Mouse (Mus musculus): ENCODE data around the gene Dbil5. TPM values are rescaled to one million over a fixed set of nuclear protein-coding genes. Genes with fewer than 3 reads are reported as not detected.
"Not testable (repeated sequence)": the region's sequence is repeated elsewhere in the genome, so short reads cannot be mapped to it uniquely, and the experiment has no call there.

Dbil5 gene
- total RNA-seq (2015), result not detected in 2 replicates
- 0.78 TPM in 1 of 2 replicates, not detected in the other for total RNA-seq (2017)

GRCm38 (mm10) chr11:76217390-76217800 lies at the start of gene Dbil5, which contains the start of gene Gemin4:
Gene Dbil5 (plus strand): TSS chr11:76217608.
Gene Gemin4 (minus strand): TSS chr11:76217664.
- ATAC-seq (replicated peaks; ENCODE audit: poor library complexity), result peak; percentile 98

- ATAC-seq (replicated peaks; ENCODE audit: poor library complexity), result no peak
These were observed 48.4 kb upstream of the Dbil5 start for GRCm38 (mm10) chr11:76168976-76169375.

- ATAC-seq (replicated peaks; ENCODE audit: poor library complexity), result no peak
These were observed 47.2 kb upstream of the Dbil5 start for GRCm38 (mm10) chr11:76170207-76170606.

GRCm38 (mm10) chr11:76178726-76179494 lies 38.5 kb upstream of the Dbil5 start:
- peak; percentile 58 for ATAC-seq (replicated peaks; ENCODE audit: poor library complexity)

- ATAC-seq (replicated peaks; ENCODE audit: poor library complexity), result peak; percentile 91
These were observed 37.8 kb upstream of the Dbil5 start, which contains the start of the genes Vps53 and Fam57a for GRCm38 (mm10) chr11:76179495-76180145. Gene Vps53 (minus strand): TSS chr11:76179647. Gene Fam57a (plus strand): TSS chr11:76179671.

DNA sequence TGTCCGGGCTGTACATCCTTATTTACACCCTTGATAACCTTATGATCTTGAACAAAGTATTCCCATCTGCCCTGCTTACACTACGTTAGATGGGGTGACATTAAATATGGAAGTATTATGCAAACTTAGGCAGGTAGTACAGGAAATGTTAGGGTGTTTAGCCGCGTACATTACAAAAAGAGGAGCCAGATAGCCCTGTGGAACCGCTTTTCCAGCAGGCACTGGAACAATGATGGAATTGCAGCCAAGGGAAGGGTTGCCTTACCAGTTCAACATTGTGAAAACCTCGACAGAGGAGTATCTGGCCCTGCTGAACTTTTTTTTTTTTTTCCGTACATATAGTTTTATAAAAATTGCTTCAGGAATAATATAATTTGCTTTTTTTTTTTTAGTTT lies 37.3 kb upstream of the Dbil5 start:
- ATAC-seq (replicated peaks; ENCODE audit: poor library complexity), result no peak

DNA sequence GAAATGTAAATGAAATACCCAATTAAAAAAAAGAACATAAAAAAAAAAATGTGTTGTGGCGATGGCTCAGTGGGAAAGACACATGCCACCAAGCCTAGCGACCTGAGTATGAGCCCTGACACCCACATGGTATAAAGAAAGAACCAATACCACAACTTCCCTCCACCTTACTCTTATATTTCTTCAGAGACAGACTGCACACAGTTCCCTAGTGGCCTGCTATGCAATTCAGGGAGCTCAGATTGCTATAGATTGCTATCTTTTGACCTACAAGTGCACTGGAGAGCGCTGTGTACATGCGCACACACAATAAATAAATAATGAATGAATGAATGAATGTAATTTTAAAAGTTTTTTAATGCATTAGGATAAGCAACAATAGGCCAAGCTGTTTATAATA lies 33.7 kb upstream of the Dbil5 start:
- no peak for ATAC-seq (replicated peaks; ENCODE audit: poor library complexity)

- ATAC-seq (replicated peaks; ENCODE audit: poor library complexity), result 0 out of 2 replicates have a peak, but pooled peaks have one; percentile 26
These were observed 30.5 kb upstream of the Dbil5 start for GRCm38 (mm10) chr11:76186908-76187307.

GRCm38 (mm10) chr11:76196275-76196976 lies 21.0 kb upstream of the Dbil5 start:
- ATAC-seq (replicated peaks; ENCODE audit: poor library complexity), result no peak

DNA sequence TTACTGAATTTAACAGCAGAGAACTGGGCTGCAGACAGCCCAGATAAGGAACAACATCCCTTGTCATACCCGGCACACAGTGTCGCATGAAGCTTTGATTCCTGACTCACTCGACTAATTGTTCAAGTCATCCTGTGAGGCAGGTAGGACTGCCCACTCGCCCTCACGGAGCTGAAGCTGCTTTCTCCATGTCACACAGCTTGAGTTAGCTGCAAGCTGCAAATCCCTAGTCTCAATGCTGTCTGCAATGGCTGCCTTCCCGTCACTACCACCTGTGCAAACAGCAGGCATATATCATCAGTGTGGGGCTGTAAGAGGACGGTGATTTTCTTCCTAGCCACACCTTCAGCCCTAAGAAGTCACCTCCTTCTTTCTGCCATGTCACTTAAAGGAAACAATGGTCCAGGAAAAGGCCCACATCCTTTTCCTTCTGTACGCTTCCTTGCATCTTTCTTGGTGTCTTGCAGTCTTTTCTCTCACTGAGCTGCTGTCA lies 20.4 kb upstream of the Dbil5 start:
- ATAC-seq (replicated peaks; ENCODE audit: poor library complexity), result no peak

DNA sequence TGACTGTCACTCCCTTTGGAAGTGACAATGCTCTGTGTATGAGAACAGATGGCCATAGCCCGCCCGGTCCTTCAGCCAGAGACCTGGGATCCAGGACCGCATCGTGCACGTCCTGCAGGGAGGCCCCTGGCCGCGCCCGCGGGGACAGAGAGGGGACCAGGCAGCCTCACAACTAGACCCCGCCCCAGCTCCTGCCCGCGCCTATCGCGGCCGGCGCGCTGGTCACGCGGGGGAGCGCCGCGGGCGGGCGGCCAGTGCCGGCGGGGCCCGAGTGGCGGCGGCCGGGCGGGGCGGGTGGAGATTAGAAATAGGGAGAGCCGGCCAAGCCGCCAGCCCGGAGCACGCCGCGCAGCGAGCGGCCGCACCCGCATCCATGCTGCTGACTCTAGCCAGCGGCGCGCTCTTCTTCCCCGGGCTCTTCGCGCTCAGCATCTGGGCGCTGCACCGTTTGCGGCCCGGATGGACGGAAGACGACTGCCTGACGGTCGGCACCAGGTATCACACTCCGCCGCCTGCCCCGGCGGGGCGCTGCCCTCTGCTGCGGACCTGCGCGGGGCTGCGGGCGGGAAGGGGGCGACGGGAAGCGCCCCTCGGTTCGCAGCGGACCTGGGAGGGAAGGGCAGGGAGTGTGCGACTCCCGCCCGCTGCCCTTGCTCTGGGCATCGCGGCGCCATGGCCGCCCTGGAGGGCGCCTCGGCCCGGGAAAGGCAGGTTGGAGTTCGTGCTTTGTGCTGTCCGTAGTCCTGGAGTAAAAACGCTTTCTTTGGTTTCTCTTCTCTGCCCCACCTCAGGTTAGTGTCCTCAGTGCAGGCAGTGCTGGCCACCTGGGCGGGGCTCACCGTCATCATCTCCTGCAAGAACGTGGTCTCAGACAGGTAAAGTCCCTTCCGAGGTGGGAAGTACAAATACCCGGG lies 15.4 kb upstream of the Dbil5 start:
- ATAC-seq (replicated peaks; ENCODE audit: poor library complexity), result peak; percentile 89

DNA sequence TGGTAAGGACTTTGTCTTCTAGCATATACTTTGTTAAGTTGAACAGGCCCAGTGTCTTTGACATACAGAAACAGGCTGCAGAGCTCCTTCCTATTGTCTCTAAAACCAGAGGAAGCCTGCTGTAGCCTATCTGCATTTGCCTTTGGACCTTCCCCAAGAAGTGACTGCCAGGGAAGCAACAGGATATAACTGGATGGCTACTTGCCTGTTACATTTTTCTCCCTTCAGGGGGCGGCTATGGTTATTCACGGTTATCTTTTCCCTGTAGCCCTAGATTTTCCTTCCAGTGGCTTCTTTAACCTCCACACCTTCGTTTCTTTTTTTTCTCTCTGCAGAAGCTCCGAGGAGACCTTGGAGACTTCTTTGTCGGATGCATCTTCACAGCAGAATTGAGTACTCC lies 10.6 kb upstream of the Dbil5 start:
- no peak for ATAC-seq (replicated peaks; ENCODE audit: poor library complexity)

DNA sequence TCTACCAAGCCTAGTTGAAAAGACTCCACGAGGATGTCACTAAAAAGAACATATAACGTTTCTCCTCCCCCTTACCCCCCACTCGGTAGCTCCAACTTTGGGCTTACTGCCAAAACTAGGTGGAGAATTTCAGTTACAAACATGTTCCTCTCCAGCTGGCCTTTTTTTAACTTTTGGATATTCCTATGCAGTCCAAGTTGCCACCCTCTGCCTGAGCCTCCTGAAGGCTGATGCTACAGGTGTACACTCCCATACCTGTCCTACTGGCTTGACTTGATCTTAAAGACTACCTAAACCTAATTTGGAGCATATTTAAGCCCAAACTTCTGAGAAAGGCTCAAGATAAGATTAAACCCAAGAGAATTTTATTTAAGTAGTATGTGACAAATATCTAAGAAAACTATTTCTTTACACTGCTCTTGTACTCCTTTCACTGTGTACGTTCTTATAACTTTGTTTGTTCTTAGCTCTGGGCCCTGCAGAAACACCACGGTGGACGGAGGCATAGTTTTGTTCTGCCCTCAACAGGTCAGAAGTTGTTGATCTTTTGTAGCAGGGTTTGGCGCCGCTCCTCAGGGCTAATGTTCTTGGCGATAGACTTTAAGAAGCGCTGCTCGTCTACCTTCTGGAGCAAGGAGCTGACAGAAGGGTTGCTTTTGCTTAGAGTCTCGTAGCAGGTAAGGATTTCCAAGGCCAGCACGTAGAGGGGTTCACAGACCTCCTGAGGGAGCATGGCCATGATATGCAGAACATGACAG lies 7.0 kb upstream of the Dbil5 start:
- no peak for ATAC-seq (replicated peaks; ENCODE audit: poor library complexity)

GRCm38 (mm10) chr11:76211595-76211994 lies 5.8 kb upstream of the Dbil5 start:
- ATAC-seq (replicated peaks; ENCODE audit: poor library complexity), result not testable (repeated sequence)

- ATAC-seq (replicated peaks; ENCODE audit: poor library complexity), result no peak
These were observed 3.6 kb upstream of the Dbil5 start for GRCm38 (mm10) chr11:76213841-76214240.

GRCm38 (mm10) chr11:76215011-76215410 lies 2.4 kb upstream of the Dbil5 start:
- no peak for ATAC-seq (replicated peaks; ENCODE audit: poor library complexity)

DNA sequence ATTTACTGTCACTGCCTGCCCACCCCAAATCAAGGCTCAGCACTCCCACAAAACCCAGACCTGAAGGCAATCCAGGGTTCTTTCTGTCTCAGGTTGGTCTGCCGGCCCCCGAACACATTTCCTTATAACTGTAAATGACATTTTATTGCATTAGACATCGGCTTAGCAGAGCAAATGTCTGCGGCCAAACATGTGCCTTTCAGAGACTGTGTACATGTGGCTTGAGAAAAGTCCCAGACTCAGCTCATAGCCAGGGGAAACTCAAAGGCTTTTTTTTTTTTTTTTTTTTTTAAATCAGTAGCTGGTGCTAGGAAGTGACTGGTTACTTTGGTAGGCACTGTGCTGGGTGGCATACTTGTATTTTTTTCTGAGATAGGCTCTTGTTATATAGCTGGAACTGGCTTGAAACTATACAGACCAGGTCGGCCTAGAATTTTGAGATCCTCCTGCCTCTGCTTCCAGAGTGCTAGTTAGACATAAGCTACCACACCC lies 1.3 kb upstream of the Dbil5 start:
- no peak for ATAC-seq (replicated peaks; ENCODE audit: poor library complexity)

GRCm38 (mm10) chr11:76216681-76217389 lies 573 bp upstream of the Dbil5 start:
- ATAC-seq (replicated peaks; ENCODE audit: poor library complexity), result peak; percentile 6; the same call in 1 of the 2 replicates

- ATAC-seq (replicated peaks; ENCODE audit: poor library complexity), result no peak
These were observed 7.2 kb downstream of the Dbil5 start for GRCm38 (mm10) chr11:76224631-76225030.

Data from megakaryocyte progenitor cell, adult 5-6 weeks (primary cell).